Mouse (Mus musculus) testis, adult 2 months (tissue): ENCODE data around the gene Supt20.

Experiments used
- CTCF ChIP-seq: fragments of 200-500 bp; IDR thresholded peaks from 2 replicates; pipeline ENCODE4 v1.5.1; 2012; ENCODE audit warnings: low read depth, mild to moderate bottlenecking, inconsistent platforms, low read length, moderate library complexity; ENCODE audit not compliant: control insufficient read depth, insufficient read depth, insufficient replicate concordance
- POLR2A ChIP-seq: fragments of 200-500 bp; IDR thresholded peaks from 2 replicates; pipeline ENCODE4 v1.6.1; 2012; ENCODE audit warnings: low read depth, mild to moderate bottlenecking, inconsistent platforms, low read length, moderate library complexity; ENCODE audit not compliant: control insufficient read depth

GRCm38 (mm10) chr3:54737317-54737716 lies 44.7 kb downstream of the Supt20 start:
- TF ChIP-seq CTCF: no peak
- TF ChIP-seq POLR2A: no peak
